Mouse (Mus musculus): ENCODE data around the gene Naa40.

GRCm38 (mm10) chr19:7196741-7197270 lies 44.2 kb downstream of the Naa40 start:
- TF ChIP-seq CTCF (IDR thresholded peaks at IDR 0.05) (no peak), EP300 (IDR thresholded peaks at IDR 0.05; ENCODE audit: insufficient read depth, low read depth, low read length) (0 out of 2 replicates have a peak, but pooled peaks have one; percentile 14), POLR2A (IDR thresholded peaks at IDR 0.05; ENCODE audit: insufficient read depth, low read depth, low read length) (no peak)

Data from heart, adult 2 months (tissue).